Mouse (Mus musculus) heart, postnatal 25 days (tissue): Measurements from ENCODE around the gene Sox13. TPM values are rescaled to one million over a fixed set of nuclear protein-coding genes. Genes with fewer than 3 reads are reported as not detected.

Source experiments
- DNase-seq: peaks from one replicate; pipeline ENCODE4 v3.0.0; 2022; ENCODE audit warnings: low spot score
- intact Hi-C: fragments of 180-260 bp; cut with DNase I; formaldehyde crosslinking; loops from one replicate; pipeline ENCODE4 v1.15.1; 2025
- total RNA-seq, 2 experiments: library from RNA; stranded (reverse); gene quantifications; 2 replicates each; pipeline ENCODE4 v1.2.3; 2021

Sox13 gene
- total RNA-seq, 2 experiments from 2014 or later = 15.2 to 19.9 TPM

- intact Hi-C loops = no loop called here
Measured at GRCm38 (mm10) chr1:133434018-133434755, 10.0 kb upstream of the Sox13 start.

DNA sequence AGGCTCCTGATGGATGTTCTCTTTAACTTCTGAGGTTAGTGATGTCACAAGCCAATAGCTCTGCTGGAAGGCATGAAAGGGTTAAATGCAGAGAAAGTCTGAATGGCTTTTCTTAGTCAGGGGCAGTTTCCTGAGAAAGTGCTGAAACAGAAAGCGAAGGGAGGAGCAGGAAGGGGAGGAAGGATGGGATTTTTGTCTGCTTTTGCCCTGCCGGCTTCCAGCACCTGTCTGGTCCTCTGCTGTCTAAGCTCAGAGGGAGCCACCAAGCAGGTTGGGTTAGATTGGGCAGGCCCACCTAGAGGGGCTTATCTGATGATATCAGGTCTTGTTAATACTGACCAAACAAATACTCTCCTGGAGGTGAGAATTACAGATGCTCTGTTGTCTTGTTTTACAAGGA lies 8.4 kb upstream of the Sox13 start:
- intact Hi-C loops = no loop called here
- DNase-seq = no peak

More at GRCm38 (mm10) chr1:133434018-133434755, 10.0 kb upstream of the Sox13 start:
- DNase-seq = no peak

GRCm38 (mm10) chr1:133431133-133431532 lies 7.0 kb upstream of the Sox13 start:
- intact Hi-C loops = no loop called here
- DNase-seq = no peak

DNA sequence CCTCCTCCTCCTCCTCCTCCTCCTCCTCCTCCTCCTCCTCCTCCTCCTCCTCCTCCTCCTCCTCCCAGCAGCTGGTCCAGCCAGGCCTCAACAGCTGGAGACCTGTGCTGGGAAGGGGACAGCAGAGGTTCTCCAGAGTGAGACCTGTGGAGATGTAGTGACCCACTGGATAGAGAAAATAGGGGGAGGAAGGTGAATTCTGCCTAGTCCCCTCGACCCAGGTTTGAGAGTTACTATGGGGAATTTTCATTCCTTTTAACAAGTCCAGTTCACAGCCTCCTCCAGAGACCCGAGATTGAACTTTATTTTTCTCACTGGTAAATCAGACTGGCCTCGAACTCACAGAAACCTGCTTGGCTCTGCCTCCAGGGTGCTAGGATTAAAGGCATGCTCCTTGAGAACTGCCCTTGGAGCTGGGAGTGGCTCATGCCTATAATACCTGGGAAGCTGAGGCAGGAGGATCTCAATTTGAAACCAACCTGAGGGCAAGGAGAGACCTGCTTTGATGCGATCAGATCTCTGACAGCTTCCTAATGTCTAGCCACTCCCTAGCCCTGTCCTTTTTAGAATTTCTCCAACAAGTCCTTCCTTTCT lies 467 bp upstream of the Sox13 start:
- intact Hi-C loops = loop anchor here (2.0 kb wide), 1 partner anchor 24 kb away; no protein-coding TSS in a partner anchor
- no peak for DNase-seq

DNA sequence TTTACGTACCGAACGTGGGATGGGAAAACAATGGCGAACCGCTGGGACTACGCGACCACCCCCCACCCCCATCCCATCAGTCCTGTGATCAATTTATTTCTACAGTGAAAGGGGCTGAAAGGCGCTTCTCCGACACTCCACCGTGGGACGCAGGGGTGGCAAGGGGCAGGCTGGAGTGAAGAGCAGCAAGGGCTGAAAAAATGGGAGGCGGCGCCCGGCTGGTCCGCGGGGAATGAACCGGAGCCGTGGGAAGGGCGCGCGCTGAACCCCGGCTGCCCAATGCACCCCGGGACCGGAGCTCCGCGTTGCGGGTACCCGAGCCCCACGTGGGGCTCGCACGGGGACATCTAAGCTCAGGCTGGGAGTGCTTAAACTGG lies 1.0 kb downstream of the Sox13 start:
- intact Hi-C loops = loop anchor here (2.0 kb wide), 2 partner anchors 38 to 70 kb away; no protein-coding TSS in a partner anchor
- no peak for DNase-seq

DNA sequence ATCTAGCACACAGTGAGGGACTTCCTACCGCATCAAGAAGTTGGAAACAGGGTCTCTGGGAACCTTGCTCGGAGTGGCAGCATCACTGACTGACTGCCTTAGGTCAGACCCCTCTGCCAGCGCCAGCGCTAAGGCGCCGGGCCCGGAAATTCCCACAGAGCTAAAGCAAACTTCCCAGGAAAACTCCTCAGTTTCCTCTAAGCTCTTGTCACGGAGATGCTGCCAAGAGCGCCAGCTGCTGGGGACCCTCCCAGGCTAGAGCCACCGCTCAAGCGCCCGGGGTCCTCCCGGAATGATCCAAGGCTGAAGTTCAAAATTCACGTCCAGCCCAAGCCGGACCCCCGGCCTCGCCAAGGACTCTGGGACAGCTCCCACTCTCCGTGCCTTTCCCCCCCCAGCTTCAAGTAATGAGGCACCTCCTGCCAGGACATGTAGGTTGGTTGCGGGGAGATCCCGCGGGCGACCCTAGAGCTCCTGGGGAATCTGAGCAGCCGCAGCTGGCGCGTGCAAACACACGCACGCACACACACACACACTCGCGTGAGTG lies 1.5 kb downstream of the Sox13 start:
- peak; percentile 49 for DNase-seq
- intact Hi-C loops = loop anchor here (2.0 kb wide), 2 partner anchors 38 to 70 kb away; no protein-coding TSS in a partner anchor

DNA sequence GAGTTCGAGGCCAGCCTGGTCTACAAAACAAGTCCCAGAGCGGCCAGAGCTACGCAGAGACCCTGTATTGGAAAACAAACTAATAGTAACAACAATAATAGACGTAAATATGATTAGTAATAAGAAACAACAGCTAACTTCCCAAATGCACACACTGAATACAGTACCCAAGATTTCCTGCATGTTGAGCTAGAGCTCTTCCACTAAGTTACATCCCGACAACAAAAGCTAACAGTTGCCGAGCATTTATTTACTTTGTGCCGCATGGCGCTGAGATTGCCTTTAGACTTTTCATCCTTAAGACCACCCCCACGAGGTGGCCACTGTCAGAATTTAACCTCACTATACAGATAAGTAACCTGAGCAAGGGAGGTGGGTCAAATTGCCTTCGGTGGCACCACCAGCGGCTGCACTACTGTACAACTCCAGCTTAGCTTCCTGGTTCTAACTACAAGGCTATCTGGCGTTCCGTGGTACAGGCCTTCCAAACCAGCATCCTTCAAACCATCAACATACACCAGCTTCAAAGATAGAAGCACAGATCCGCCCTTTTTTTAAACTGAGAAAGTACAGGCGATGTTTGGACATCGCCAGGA lies 2.1 kb downstream of the Sox13 start:
- intact Hi-C loops = loop anchor here (2.0 kb wide), 2 partner anchors 37 to 71 kb away; no protein-coding TSS in a partner anchor
- DNase-seq = no peak

GRCm38 (mm10) chr1:133421061-133421460 lies 3.1 kb downstream of the Sox13 start:
- intact Hi-C loops = no loop called here
- DNase-seq = no peak

GRCm38 (mm10) chr1:133420491-133420890 lies 3.7 kb downstream of the Sox13 start:
- no peak for DNase-seq
- intact Hi-C loops = no loop called here

GRCm38 (mm10) chr1:133419178-133419834 lies 4.9 kb downstream of the Sox13 start:
- intact Hi-C loops = no loop called here
- no peak for DNase-seq

DNA sequence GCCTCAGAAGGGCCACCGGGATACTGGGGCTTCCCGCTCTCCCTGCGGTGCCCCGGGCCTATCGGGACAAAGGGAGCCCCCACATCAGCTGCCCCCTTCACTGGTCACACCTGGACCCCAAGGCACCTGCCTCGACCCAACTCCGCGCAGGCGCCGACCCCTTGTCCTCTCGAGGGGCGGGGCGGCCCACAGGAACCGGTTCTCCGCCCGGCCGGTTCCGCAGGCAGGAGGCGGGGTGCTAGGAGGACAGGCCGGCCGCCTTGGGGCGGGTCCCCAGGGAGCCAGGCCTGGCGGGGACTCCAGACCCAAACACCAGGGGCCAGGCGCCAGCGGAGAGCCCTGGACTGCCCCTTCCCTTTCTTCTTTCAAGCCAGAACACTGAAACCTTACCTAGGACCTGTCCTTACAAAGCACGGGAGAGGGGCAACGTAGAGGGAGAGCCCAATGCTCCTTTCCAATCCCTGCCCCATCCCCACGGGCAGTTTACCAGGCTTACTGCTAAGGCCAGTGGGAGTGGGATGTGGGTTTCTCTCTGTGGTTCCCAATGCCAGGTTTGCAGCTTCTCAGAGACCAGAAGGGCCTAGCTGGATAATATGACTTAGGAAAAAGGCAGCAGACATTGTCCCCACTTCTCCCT lies 5.9 kb downstream of the Sox13 start:
- intact Hi-C loops = no loop called here

DNA sequence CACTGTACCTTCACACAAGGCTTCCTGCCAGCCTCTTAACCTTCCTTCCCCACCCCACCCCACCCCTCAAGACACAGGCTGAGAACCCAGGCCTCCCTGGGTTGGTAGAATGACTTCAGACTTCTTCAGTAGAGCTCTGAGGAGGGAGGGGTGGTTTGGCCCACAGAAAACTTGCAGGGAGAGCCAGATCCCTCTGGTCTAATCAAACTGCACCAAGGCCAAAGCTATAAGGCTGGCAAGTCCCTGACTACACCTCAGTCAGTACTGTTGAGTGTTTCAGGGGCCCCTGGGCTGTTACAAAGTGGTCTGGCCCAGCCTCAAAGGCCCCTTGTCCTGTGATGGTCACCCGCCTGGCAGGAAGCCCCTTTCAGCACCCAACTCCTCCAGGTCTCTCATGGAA lies 6.6 kb downstream of the Sox13 start:
- intact Hi-C loops = no loop called here
- DNase-seq = no peak

More for the DNA sequence above, 5.9 kb downstream of the Sox13 start:
- DNase-seq = peak; percentile 80

GRCm38 (mm10) chr1:133417113-133417512 lies 7.1 kb downstream of the Sox13 start:
- intact Hi-C loops = no loop called here
- no peak for DNase-seq

- no peak for DNase-seq
- intact Hi-C loops = no loop called here
Measured at GRCm38 (mm10) chr1:133416472-133416871, 7.7 kb downstream of the Sox13 start.

DNA sequence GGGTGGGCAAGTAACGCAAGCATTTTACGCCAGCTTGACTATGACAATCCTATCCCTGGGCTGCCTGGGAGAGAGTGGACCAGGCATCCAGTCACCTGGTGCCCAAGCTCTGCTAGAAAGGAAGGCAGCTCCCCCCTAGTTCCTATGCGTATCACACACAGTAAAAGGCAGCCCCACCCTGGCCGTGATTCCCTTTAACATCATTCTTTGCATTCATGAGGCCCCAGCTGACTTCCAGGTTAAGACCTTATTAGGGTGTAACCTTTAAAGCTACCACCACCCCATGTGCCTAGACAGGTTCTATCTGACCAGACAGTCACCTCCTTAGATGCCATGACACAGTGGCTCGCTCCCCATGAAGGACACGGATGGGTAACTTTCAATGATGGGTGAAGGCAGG lies 8.7 kb downstream of the Sox13 start:
- DNase-seq = no peak
- intact Hi-C loops = no loop called here

GRCm38 (mm10) chr1:133415086-133415485 lies 9.1 kb downstream of the Sox13 start:
- no peak for DNase-seq
- intact Hi-C loops = no loop called here

- intact Hi-C loops = no loop called here
- no peak for DNase-seq
Measured at GRCm38 (mm10) chr1:133412941-133413340, 11.2 kb downstream of the Sox13 start.

DNA sequence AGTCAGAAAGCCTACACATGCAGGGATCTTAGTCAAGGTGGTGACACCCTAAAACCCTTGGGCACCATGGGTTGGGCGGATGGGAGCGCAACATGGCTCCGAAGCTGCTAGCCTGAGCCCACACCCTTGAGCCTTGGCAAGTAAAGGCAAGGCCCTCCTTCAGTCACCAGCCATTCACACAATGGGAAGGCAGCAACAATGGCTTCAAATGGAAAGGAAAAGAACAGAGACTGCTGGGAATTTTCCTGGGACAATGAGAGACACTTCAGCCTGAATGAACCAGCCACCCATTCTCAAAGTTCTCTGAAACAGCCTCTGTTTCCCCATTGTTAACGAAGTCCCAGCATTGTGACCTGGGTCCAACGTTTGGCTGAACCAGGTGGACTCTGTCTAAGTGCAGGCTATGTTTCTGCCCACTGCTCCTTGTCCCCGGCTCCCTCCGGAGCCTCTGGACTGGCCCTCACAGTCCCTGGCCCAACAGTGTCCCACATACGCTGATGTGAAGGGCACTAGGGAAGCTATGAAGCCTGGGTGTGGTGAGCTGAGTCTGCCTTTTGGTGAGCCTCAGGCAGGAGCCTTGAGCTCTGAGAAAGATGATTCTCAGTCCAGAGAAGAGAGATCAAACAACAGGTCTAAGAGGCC lies 12.6 kb downstream of the Sox13 start:
- intact Hi-C loops = no loop called here
- DNase-seq = no peak

DNA sequence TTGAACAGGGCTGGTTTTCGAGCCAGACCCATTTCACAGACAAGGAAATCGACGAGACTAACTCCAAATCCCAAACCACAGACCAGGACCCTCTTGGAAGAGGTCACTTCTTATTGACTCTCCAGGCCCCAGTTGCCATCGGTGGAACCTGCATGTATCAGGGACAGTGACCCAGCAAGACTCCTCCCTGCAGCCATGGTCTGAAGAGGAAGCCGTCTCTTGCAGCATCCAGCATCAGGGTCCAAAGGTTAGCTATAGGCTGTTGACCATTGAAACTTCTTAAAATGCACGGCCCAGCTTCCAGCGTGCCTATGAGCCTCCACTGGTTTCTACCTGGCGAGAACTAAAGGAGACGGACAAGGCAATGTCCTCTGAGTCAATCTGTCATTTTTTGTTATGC lies 14.4 kb downstream of the Sox13 start:
- DNase-seq = no peak
- intact Hi-C loops = no loop called here
